Mouse (Mus musculus) ovary, adult 18-20 months (tissue): ENCODE results near the gene Gm20795.
"Not testable (repeated sequence)": the region's sequence is repeated elsewhere in the genome, so short reads cannot be mapped to it uniquely, and the experiment has no call there.

ENCODE experiments used
- DNase-seq: peaks from one replicate; pipeline ENCODE4 v3.0.0; 2022; ENCODE audit warnings: low spot score, mixed read lengths

The Gm20795 gene

GRCm38 (mm10) chrY:40804614-40805013 is at the start of gene Gm20795:
TSS of gene Gm20795 (plus strand) at chrY:40804914.
- DNase-seq = not testable (repeated sequence)

DNA sequence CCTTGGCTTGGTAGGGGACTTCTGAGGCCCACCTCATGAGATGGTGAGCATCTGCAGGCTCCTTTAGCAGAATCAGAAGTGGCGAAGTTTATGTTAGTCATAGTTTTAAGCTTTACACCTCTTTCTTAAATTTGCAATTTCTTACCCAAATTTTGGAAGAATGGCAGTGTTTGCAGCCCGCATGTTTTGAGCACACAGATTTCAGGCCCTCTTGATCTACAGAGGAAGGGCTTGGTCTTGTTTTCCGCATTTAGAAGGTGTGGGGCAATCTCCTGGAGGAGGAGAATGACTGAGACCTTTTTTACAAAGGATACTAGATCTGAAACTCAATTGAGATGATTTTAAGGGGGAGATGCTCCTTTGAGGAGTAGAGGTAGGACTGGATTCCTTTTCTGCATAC is 29.0 kb upstream of the Gm20795 start, which contains the start of gene Gm21797:
Gene Gm21797 (minus strand): TSS at position 101 of the 400 bp plus-strand sequence.
- not testable (repeated sequence) for DNase-seq
